ENCODE assay signal across 8 mouse cellular contexts in the genomic region with DNA sequence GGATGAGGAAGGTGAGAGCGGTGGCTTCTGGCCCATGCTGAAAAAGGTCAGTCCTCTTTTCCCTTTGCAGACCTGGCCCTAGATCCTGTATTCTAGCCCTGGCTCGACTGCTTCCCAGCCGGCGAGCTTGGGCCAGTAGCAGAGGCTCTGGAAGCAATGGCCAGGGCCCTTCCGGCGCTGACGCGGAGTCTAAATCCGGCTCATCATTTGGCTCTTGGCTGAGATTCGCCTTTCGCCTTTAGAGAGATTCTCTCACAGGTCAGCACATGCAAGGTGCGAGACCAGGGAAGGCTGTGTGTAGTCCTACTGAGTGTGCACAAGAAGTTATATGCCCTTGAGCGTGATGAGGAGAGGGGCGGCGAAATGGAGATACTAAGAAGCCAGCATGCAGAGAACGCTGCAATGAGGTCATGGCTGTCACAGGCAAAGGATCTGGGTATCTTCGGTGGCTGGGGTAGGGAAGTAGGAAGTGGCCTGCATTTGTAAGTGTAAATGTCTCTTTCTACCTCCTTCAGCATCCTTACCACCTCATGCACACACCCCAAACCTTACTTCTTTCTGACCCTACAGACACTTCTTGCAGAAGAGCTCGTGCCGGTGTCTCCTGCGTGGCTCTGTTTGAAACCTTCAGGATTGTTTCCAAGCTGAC. TPM values are rescaled to one million over a fixed set of nuclear protein-coding genes. Genes with fewer than 3 reads are reported as not detected.
DNase-seq lines count a peak whose midpoint lies in the region; ATAC-seq and TF ChIP-seq lines count a peak whose summit lies in the region.

No protein-coding gene starts in this region.

- TF ChIP-seq POLR2A in brain, embryonic 14.5 days (IDR thresholded peaks at IDR 0.05; ENCODE audit: borderline replicate concordance, extremely low read depth, insufficient read depth, insufficient read length, poor library complexity, severe bottlenecking), result no peak

- H3K27me3 ChIP-seq in E14TG2a.4 (ENCODE audit: insufficient read depth, low read length), result peaks cover 89% of the 10 kb centered on the region
- H3K27me3 ChIP-seq in forebrain, embryonic 12.5 days, result peaks cover 63% of the 10 kb centered on the region
- H3K27me3 ChIP-seq in limb, embryonic 11.5 days (ENCODE audit: control insufficient read depth, insufficient read depth, low read length), result peaks cover 18% of the 10 kb centered on the region
- H3K27me3 ChIP-seq in midbrain, embryonic 14.5 days (ENCODE audit: control insufficient read depth, insufficient read depth, low read length), result peaks cover 67% of the 10 kb centered on the region

- DNase-seq in brain, embryonic 14.5 days (ENCODE audit: low read depth), result peak; percentile 38
- DNase-seq in heart, postnatal 25 days (ENCODE audit: low spot score), result peak; percentile 42
- no peak for DNase-seq in limb, embryonic 11.5 days (ENCODE audit: low spot score)
- peak; percentile 55 for DNase-seq in midbrain, embryonic 14.5 days
- DNase-seq in frontal cortex, adult 2 months (ENCODE audit: extremely low spot score in 1 of 2, low spot score in 1 of 2), result no peak

- no peaks in the 10 kb centered on the region for H3K36me3 ChIP-seq in E14TG2a.4 (ENCODE audit: insufficient read depth, low read length)
- no peaks in the 10 kb centered on the region for H3K36me3 ChIP-seq in forebrain, embryonic 12.5 days (replicated peaks)
- H3K36me3 ChIP-seq in limb, embryonic 11.5 days (ENCODE audit: control insufficient read depth, insufficient read depth, low read length), result no peaks in the 10 kb centered on the region
- no peaks in the 10 kb centered on the region for H3K36me3 ChIP-seq in midbrain, embryonic 14.5 days (ENCODE audit: control insufficient read depth, insufficient read depth, low read length)

- H3K9me3 ChIP-seq in E14TG2a.4 (ENCODE audit: low read length), result no peaks in the 10 kb centered on the region
- H3K9me3 ChIP-seq in forebrain, embryonic 12.5 days, result no peaks in the 10 kb centered on the region
- no peaks in the 10 kb centered on the region for H3K9me3 ChIP-seq in limb, embryonic 11.5 days (ENCODE audit: control insufficient read depth, low read length)
- no peaks in the 10 kb centered on the region for H3K9me3 ChIP-seq in midbrain, embryonic 14.5 days (ENCODE audit: control insufficient read depth, low read length)

- peak overlapping the region; percentile 81 for H3K4me3 ChIP-seq in E14TG2a.4 (replicated peaks; ENCODE audit: low read length)
- peak overlapping the region; percentile 67 for H3K4me3 ChIP-seq in forebrain, embryonic 12.5 days (replicated peaks)
- H3K4me3 ChIP-seq in limb, embryonic 11.5 days (ENCODE audit: low read depth, low read length), result peak overlapping the region; percentile 70
- H3K4me3 ChIP-seq in midbrain, embryonic 14.5 days (replicated peaks; ENCODE audit: low read depth, low read length), result peak overlapping the region; percentile 45

- WGBS in forebrain, embryonic 12.5 days, result 3% methylated on average over 20 of the region's 20 CpGs
- 2% methylated on average over 20 of the region's 20 CpGs for WGBS in limb, embryonic 11.5 days
- WGBS in midbrain, embryonic 14.5 days, result under 1% methylated on average over 20 of the region's 20 CpGs

- H3K4me1 ChIP-seq in E14TG2a.4 (replicated peaks; ENCODE audit: low read depth, low read length), result peaks cover 22% of the 10 kb centered on the region
- H3K4me1 ChIP-seq in forebrain, embryonic 12.5 days, result peaks cover 37% of the 10 kb centered on the region
- peaks cover 9% of the 10 kb centered on the region for H3K4me1 ChIP-seq in limb, embryonic 11.5 days (ENCODE audit: control insufficient read depth, insufficient read depth, low read length)
- H3K4me1 ChIP-seq in midbrain, embryonic 14.5 days (ENCODE audit: control insufficient read depth, insufficient read depth, low read length), result peaks cover 18% of the 10 kb centered on the region

- TF ChIP-seq CTCF in E14TG2a.4 (conservative IDR thresholded peaks at IDR 0.05; ENCODE audit: low read length), result no peak
- no peak for TF ChIP-seq CTCF in brain, embryonic 14.5 days (IDR thresholded peaks at IDR 0.05; ENCODE audit: borderline replicate concordance, extremely low read depth, insufficient read depth, insufficient read length)

- intact Hi-C loops in heart, postnatal 25 days (cut with DNase I), result loop anchor here (5.0 kb wide), 1 partner anchor 286 kb away; no protein-coding TSS in a partner anchor

- H3K27ac ChIP-seq in forebrain, embryonic 12.5 days, result no peak overlapping the region
- no peak overlapping the region for H3K27ac ChIP-seq in limb, embryonic 11.5 days (replicated peaks; ENCODE audit: low read depth, low read length)
- H3K27ac ChIP-seq in midbrain, embryonic 14.5 days (replicated peaks; ENCODE audit: low read depth, low read length), result no peak overlapping the region

- H3K4me2 ChIP-seq in forebrain, embryonic 12.5 days, result peak overlapping the region; percentile 94
- peak overlapping the region; percentile 96 for H3K4me2 ChIP-seq in limb, embryonic 11.5 days (ENCODE audit: low read depth, severe bottlenecking)
- H3K4me2 ChIP-seq in midbrain, embryonic 14.5 days (ENCODE audit: low read length), result peak overlapping the region; percentile 97

- ATAC-seq in forebrain, embryonic 12.5 days (ENCODE audit: low FRiP score), result peak; percentile 5; the same call in 1 of the 2 replicates
- ATAC-seq in limb, embryonic 11.5 days (ENCODE audit: insufficient number of reproducible peaks, low FRiP score, low TSS enrichment, low read depth), result peak; percentile 57; the same call in 1 of the 2 replicates
- ATAC-seq in midbrain, embryonic 14.5 days (ENCODE audit: low FRiP score, low TSS enrichment), result 0 out of 2 replicates have a peak, but pooled peaks have one; percentile 6
- no peak for ATAC-seq in erythroblast, adult 5-6 weeks (replicated peaks; ENCODE audit: low FRiP score, poor library complexity, severe bottlenecking)

- peak overlapping the region; percentile 30; the same call in 1 of the 2 replicates for H3K9ac ChIP-seq in forebrain, embryonic 12.5 days
- H3K9ac ChIP-seq in limb, embryonic 11.5 days (ENCODE audit: low read length), result no peak overlapping the region
- no peak overlapping the region; the same call in 1 of the 2 replicates for H3K9ac ChIP-seq in midbrain, embryonic 14.5 days (replicated peaks; ENCODE audit: low read length)

RNA-seq across cellular contexts. Expression of a gene that starts 0.6 kb away (rescaled TPM):
- polyA plus RNA-seq in brain, embryonic 14.5 days (2012; rRNA removed), result 3.9 and 4.3 TPM in 2 replicates
- polyA plus RNA-seq in forebrain, embryonic 12.5 days (2016; fragmentation: Nextera tagmentation; extraction: Ambion mirVana), result 30.8 and 38.9 TPM in 2 replicates
- total RNA-seq in heart, postnatal 25 days (2021), result 10 to 100 TPM in 1 of 2 experiments, 1 to 10 TPM in 1; 9.3 to 10.9 TPM
- polyA plus RNA-seq in limb, embryonic 11.5 days (2014; fragmentation: Nextera tagmentation; extraction: Ambion mirVana), result 22.0 and 22.3 TPM in 2 replicates
- polyA plus RNA-seq in midbrain, embryonic 14.5 days (2014; fragmentation: Nextera tagmentation; extraction: Ambion mirVana), result 1.9 and 2.8 TPM in 2 replicates
- total RNA-seq in erythroblast, adult 5-6 weeks (2015; ENCODE audit: low replicate concordance), result not detected in 2 replicates
- not detected in 2 replicates for total RNA-seq in erythroblast, adult 5-6 weeks (2017; ENCODE audit: low replicate concordance)
- polyA plus RNA-seq in frontal cortex, adult 2 months (2012; rRNA removed), result 1.7 and 1.8 TPM in 2 replicates

Comparison
In these comparisons a context has a peak if more than half of its experiments do, and no peak if none do; other contexts are left out.
1. DNase-seq: peak in brain, embryonic 14.5 days (single experiment), heart, postnatal 25 days (single experiment) and midbrain, embryonic 14.5 days (single experiment); none in limb, embryonic 11.5 days (single experiment) and frontal cortex, adult 2 months (0 of 2).
2. Peak in every context shown above with its lines, with median percentiles within 50 percentile points of each other: H3K4me3 ChIP-seq and H3K4me2 ChIP-seq.